Comparison of ENCODE assay signal across 20 mouse cellular contexts in genomic region chr17:7237706-7238105, GRCm38 (mm10).
DNase-seq lines count a peak whose midpoint lies in the region; ATAC-seq and TF ChIP-seq lines count a peak whose summit lies in the region.
"Had no signal": no experiment of that assay in that cellular context is flagged by ENCODE, and none has a peak within 500 bp of the region (broad histone marks: within the 10 kb centered on the region; RNA-seq: fewer than 3 reads in every experiment).

No protein-coding gene starts in this region.

- DNase-seq in cerebellum, postnatal 10 days = peak; percentile 63 to 69
- peak; percentile 23 for DNase-seq in forebrain, embryonic 11.5 days (ENCODE audit: low spot score)
- DNase-seq in left cerebral cortex, postnatal 4 days = peak; percentile 56
- no peak for DNase-seq in left cerebral cortex, postnatal 14 days (ENCODE audit: low spot score in 2 of 2)
- DNase-seq: adrenal gland, adult 8-10 months; adrenal gland, postnatal 25 days; cerebellum, adult 11 months; cerebellum, adult 2 months; cerebellum, adult 9-11 months; gastrocnemius, postnatal 10 days had no signal

- TF ChIP-seq POLR2A in bone marrow, adult 2 months (IDR thresholded peaks at IDR 0.05; ENCODE audit: borderline replicate concordance, control insufficient read depth, low read depth, low read length) = 0 out of 2 replicates have a peak, but pooled peaks have one; percentile 13

- H3K27ac ChIP-seq in forebrain, embryonic 11.5 days (ENCODE audit: low read depth, low read length) = no peak overlapping the region
- no peak overlapping the region for H3K27ac ChIP-seq in forebrain, embryonic 16.5 days (ENCODE audit: low read length)
- no peak overlapping the region for H3K27ac ChIP-seq in bone marrow, adult 2 months (ENCODE audit: control insufficient read depth, insufficient read depth, low read depth, low read length, poor library complexity)
- H3K27ac ChIP-seq: forebrain, embryonic 12.5 days; forebrain, embryonic 15.5 days; hindbrain, embryonic 10.5 days; hindbrain, embryonic 13.5 days had no signal

- no peaks in the 10 kb centered on the region for H3K36me3 ChIP-seq in forebrain, embryonic 11.5 days (ENCODE audit: control insufficient read depth, insufficient read depth, low read length)
- no peaks in the 10 kb centered on the region; the same call in 1 of the 2 replicates for H3K36me3 ChIP-seq in forebrain, embryonic 16.5 days (ENCODE audit: control insufficient read depth, insufficient read depth)
- H3K36me3 ChIP-seq: forebrain, embryonic 12.5 days had no signal

- H3K9me3 ChIP-seq in forebrain, embryonic 11.5 days (ENCODE audit: control insufficient read depth, low read length) = no peaks in the 10 kb centered on the region
- no peaks in the 10 kb centered on the region for H3K9me3 ChIP-seq in forebrain, embryonic 16.5 days (ENCODE audit: control insufficient read depth, low read length)
- H3K9me3 ChIP-seq: forebrain, embryonic 12.5 days; forebrain, embryonic 15.5 days; hindbrain, embryonic 10.5 days; hindbrain, embryonic 13.5 days had no signal

- 98% methylated on average over 9 of the region's 9 CpGs for WGBS in forebrain, embryonic 11.5 days
- 90% methylated on average over 9 of the region's 9 CpGs for WGBS in forebrain, embryonic 16.5 days
- 90% methylated on average over 9 of the region's 9 CpGs for WGBS in bone marrow, adult 2 months

- H3K27me3 ChIP-seq in forebrain, embryonic 11.5 days (ENCODE audit: control insufficient read depth, insufficient read depth, low read length) = no peaks in the 10 kb centered on the region
- H3K27me3 ChIP-seq in forebrain, embryonic 16.5 days (replicated peaks; ENCODE audit: control insufficient read depth, insufficient read depth, low read length) = no peaks in the 10 kb centered on the region
- H3K27me3 ChIP-seq: forebrain, embryonic 12.5 days; forebrain, embryonic 15.5 days; hindbrain, embryonic 13.5 days had no signal

- no peak overlapping the region for H3K9ac ChIP-seq in forebrain, embryonic 11.5 days (ENCODE audit: low read length)
- no peak overlapping the region for H3K9ac ChIP-seq in forebrain, embryonic 16.5 days (replicated peaks; ENCODE audit: low read depth, low read length)
- H3K9ac ChIP-seq: forebrain, embryonic 12.5 days; forebrain, embryonic 15.5 days; hindbrain, embryonic 13.5 days had no signal

- H3K4me3 ChIP-seq in forebrain, embryonic 11.5 days (ENCODE audit: low read depth, low read length) = no peak overlapping the region
- H3K4me3 ChIP-seq in forebrain, embryonic 16.5 days (replicated peaks; ENCODE audit: low read length) = no peak overlapping the region
- no peak overlapping the region for H3K4me3 ChIP-seq in bone marrow, adult 2 months (replicated peaks; ENCODE audit: control insufficient read depth, low read depth, low read length)
- H3K4me3 ChIP-seq: forebrain, embryonic 12.5 days; forebrain, embryonic 15.5 days; hindbrain, embryonic 10.5 days; hindbrain, embryonic 13.5 days had no signal

- TF ChIP-seq CTCF in bone marrow, adult 2 months (IDR thresholded peaks at IDR 0.05; ENCODE audit: control insufficient read depth, insufficient read depth, low read length) = no peak

- no peaks in the 10 kb centered on the region for H3K4me1 ChIP-seq in forebrain, embryonic 11.5 days (replicated peaks; ENCODE audit: control insufficient read depth, insufficient read depth, low read length)
- peaks cover 11% of the 10 kb centered on the region for H3K4me1 ChIP-seq in forebrain, embryonic 16.5 days (replicated peaks; ENCODE audit: control insufficient read depth, insufficient read depth, low read length)
- no peaks in the 10 kb centered on the region; the same call in 1 of the 2 replicates for H3K4me1 ChIP-seq in bone marrow, adult 2 months (ENCODE audit: control insufficient read depth, insufficient read depth, low read length)

- intact Hi-C loops in left cerebral cortex, postnatal 4 days (cut with DNase I) = no loop called here
- intact Hi-C loops in left cerebral cortex, postnatal 14 days (cut with DNase I) = no loop called here

- no peak for ATAC-seq in cerebellum, adult (ENCODE audit: insufficient number of reproducible peaks, low FRiP score, low TSS enrichment)
- no peak for ATAC-seq in forebrain, embryonic 11.5 days (replicated peaks; ENCODE audit: low FRiP score)
- ATAC-seq in forebrain, embryonic 16.5 days = no peak
- ATAC-seq: activated CD4-positive, CD25-positive, alpha-beta regulatory T cell, adult 4 months; forebrain, embryonic 15.5 days; intestine, postnatal 0 days had no signal

- no peak overlapping the region for H3K4me2 ChIP-seq in forebrain, embryonic 11.5 days (ENCODE audit: low read depth, low read length, severe bottlenecking)
- no peak overlapping the region for H3K4me2 ChIP-seq in forebrain, embryonic 16.5 days (ENCODE audit: low read length)
- H3K4me2 ChIP-seq: forebrain, embryonic 12.5 days; forebrain, embryonic 15.5 days; heart, embryonic 11.5 days; hindbrain, embryonic 13.5 days had no signal

Comparison
In these comparisons a context has a peak if more than half of its experiments do, and no peak if none do; other contexts are left out.
1. DNase-seq: peak in cerebellum, postnatal 10 days (2 of 2), forebrain, embryonic 11.5 days (single experiment) and left cerebral cortex, postnatal 4 days (single experiment); none in left cerebral cortex, postnatal 14 days (0 of 2).